Mouse (Mus musculus) liver, embryonic 14 days (tissue): Measurements from ENCODE around the gene Nt5c2. TPM values are rescaled to one million over a fixed set of nuclear protein-coding genes. Genes with fewer than 3 reads are reported as not detected.

Source experiments
- polyA plus RNA-seq: library from polyadenylated mRNA; depleted of rRNA; stranded (reverse); fragments of >200 nt; gene quantifications from 2 replicates; pipeline ENCODE4 v1.2.3, GENCODE M21; 2012; rRNA removed

The Nt5c2 gene
- polyA plus RNA-seq = 15.8 and 17.7 TPM in 2 replicates

DNA sequence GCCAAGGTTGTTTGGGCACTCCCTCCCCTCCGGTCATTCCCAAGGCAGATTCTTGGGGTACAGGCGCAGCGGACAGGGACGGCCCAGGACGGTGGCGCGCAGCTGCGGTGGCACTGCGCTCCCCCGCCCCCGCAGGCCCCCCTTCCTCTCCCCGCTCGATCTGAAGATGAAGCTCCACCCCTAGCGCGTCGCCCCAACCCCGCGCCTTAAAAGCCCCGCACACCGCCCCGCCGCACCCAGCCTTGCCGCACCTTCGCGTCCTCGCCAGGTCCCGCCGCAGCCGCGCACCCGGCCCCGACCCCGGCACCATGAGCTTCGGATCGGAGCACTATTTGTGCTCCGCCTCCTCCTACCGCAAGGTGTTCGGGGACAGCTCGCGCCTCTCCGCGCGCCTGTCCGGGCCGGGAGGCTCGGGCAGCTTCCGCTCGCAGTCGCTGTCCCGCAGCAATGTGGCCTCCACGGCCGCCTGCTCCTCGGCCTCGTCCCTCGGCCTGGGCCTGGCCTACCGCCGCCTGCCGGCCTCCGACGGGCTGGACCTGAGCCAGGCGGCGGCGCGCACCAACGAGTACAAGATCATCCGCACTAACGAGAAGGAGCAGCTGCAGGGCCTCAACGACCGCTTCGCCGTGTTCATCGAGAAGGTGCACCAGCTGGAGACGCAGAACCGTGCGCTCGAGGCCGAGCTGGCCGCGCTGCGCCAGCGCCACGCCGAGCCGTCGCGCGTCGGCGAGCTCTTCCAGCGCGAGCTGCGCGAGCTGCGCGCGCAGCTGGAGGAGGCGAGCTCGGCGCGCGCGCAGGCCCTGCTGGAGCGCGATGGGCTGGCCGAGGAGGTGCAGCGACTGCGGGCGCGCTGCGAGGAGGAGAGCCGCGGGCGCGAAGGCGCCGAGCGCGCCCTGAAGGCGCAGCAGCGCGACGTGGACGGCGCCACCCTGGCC is at the start of gene Nt5c2, which contains the start of gene Ina:
TSS of gene Nt5c2 (minus strand) at position 707 of the 935 bp plus-strand sequence.
TSS of gene Ina (plus strand) at position 252 of the 935 bp plus-strand sequence.

DNA sequence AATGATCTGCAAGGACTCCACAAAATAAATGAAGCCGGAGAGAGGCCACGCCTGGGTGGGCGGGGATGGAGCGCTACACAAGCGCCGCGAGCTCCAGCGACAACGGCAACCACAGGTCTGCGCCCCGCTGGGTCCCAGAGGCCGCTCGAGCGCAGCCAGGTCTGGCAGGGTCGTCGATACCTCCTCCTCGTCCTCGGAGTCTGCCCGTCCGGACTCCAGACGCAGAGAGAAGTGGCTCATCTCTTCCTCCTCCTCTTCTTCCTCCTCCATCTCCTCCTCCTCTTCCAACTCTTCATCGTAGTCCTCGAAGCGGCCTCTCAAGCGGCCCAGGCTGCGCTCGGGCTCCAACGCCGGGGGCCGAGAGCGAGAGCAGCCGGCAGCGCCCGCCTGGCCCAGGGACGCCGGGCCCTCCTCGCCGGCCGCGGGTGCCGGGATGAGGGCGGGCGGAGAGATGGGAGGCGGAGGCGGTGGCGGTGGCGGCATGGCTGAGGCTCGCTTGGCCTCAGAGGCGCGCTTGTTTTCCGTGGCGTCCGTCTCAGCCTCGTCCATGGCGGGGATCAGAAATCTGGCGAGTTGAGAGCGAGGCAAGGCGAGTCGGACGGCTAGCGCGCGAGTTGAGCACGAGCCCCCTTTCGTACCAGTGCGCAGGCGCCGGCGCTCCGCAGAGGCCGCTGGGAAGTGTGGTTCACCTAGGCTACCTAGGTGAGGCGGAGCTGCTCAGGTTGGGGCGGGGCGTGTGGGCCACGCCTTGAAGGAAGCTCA is 35.5 kb upstream of the Nt5c2 start, which contains the start of gene Pcgf6:
TSS of gene Pcgf6 (minus strand) at position 636 of the 762 bp plus-strand sequence.

Other genes starting within 250 kb of the Nt5c2 start
- 0.02 and 0.05 TPM in 2 replicates for gene Ina, start 455 bp downstream of the Nt5c2 start, polyA plus RNA-seq
- 8.8 and 10.5 TPM in 2 replicates for gene Pcgf6, start 35.8 kb upstream of the Nt5c2 start, polyA plus RNA-seq
- 4.5 and 5.1 TPM in 2 replicates for gene Taf5, start 52.6 kb upstream of the Nt5c2 start, polyA plus RNA-seq
- gene Usmg5, start 75.5 kb upstream of the Nt5c2 start, polyA plus RNA-seq = 402 and 404 TPM in 2 replicates
- gene Pdcd11, start 75.6 kb upstream of the Nt5c2 start, polyA plus RNA-seq = 7.6 and 8.4 TPM in 2 replicates
- gene Calhm2, start 123.1 kb upstream of the Nt5c2 start, polyA plus RNA-seq = 1.00 and 1.3 TPM in 2 replicates
- gene Calhm1, start 129.1 kb upstream of the Nt5c2 start, polyA plus RNA-seq = not detected in 2 replicates
- gene Calhm3, start 142.6 kb upstream of the Nt5c2 start, polyA plus RNA-seq = not detected in 2 replicates
- 0.54 and 0.64 TPM in 2 replicates for gene Neurl1a, start 163.7 kb upstream of the Nt5c2 start, polyA plus RNA-seq